Mouse (Mus musculus) limb, embryonic 10.5 days (tissue): ENCODE measurements at regions not wholly inside any gene's neighbourhood (a gene's known extent, or its start where the extent isn't known, plus 50 kb on each side); places are given as distances from the start of the nearest gene placed in this dataset.
A peak's percentile ranks its signal among the peaks of the same experiment; 100 is the strongest.

ENCODE experiments used
- DNase-seq: peaks from one replicate; pipeline ENCODE4 v3.0.0-alpha.2; 2017; ENCODE audit warnings: low spot score
- H3K27ac ChIP-seq: fragments of 300-500 bp; sonication (generic); 2 replicates; pipeline ENCODE4 v1.5.1; 2016; ENCODE audit warnings: mild to moderate bottlenecking
- H3K27me3 ChIP-seq: fragments of 300-500 bp; sonication (generic); 2 replicates; pipeline ENCODE4 v1.6.1; 2016; ENCODE audit warnings: low read depth, mild to moderate bottlenecking; ENCODE audit not compliant: poor library complexity, severe bottlenecking
- H3K36me3 ChIP-seq: fragments of 300-500 bp; sonication (generic); 2 replicates; pipeline ENCODE4 v1.6.1; 2016; ENCODE audit warnings: mild to moderate bottlenecking, moderate library complexity
- H3K4me1 ChIP-seq: fragments of 300-500 bp; sonication (generic); 2 replicates; pipeline ENCODE4 v1.6.1; 2016
- H3K4me3 ChIP-seq: fragments of 300-500 bp; sonication (generic); 2 replicates; pipeline ENCODE4 v1.5.1; 2016; ENCODE audit warnings: mild to moderate bottlenecking, moderate library complexity
- H3K9me3 ChIP-seq: fragments of 300-500 bp; sonication (generic); replicated peaks from 2 replicates; pipeline ENCODE4 v1.6.1; 2016; ENCODE audit warnings: mild to moderate bottlenecking
- WGBS: fragments of 180-500 bp; shearing (Covaris S2); methylation state at CpG from one replicate; pipeline ENCODE4 v1.1.7; 2016; 5-methylcytosine and 5-hydroxymethylcytosine counted together

DNA sequence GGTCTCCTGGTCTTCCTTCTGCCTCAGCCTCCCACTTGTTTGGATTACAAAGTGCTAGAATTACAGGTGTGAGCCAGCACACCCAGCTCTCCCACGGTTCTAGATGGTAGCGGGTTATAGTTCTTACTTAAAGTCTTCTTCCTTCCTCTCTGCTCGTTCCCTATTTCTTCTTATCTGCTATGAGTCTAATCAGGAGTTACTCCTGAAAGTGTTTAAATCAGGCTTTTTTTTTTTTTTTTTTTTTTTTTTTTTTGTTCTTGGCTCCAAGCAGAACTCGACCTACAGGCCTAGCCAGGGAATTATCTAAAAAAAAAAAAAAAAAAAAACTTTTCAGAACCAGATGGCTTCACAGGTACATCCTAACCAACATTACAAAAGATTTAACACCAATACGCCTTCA, 66.0 kb upstream of the Gm9887 start:
- no peak for DNase-seq
- peaks cover 10% of the 10 kb centered on the region for H3K4me1 ChIP-seq
- no peak overlapping the region for H3K4me3 ChIP-seq
- H3K27ac ChIP-seq, result no peak overlapping the region
- H3K36me3 ChIP-seq, result no peaks in the 10 kb centered on the region
- no peaks in the 10 kb centered on the region for H3K27me3 ChIP-seq
- 81% methylated on average over 5 of the region's 5 CpGs for WGBS
- no peaks in the 10 kb centered on the region for H3K9me3 ChIP-seq

DNA sequence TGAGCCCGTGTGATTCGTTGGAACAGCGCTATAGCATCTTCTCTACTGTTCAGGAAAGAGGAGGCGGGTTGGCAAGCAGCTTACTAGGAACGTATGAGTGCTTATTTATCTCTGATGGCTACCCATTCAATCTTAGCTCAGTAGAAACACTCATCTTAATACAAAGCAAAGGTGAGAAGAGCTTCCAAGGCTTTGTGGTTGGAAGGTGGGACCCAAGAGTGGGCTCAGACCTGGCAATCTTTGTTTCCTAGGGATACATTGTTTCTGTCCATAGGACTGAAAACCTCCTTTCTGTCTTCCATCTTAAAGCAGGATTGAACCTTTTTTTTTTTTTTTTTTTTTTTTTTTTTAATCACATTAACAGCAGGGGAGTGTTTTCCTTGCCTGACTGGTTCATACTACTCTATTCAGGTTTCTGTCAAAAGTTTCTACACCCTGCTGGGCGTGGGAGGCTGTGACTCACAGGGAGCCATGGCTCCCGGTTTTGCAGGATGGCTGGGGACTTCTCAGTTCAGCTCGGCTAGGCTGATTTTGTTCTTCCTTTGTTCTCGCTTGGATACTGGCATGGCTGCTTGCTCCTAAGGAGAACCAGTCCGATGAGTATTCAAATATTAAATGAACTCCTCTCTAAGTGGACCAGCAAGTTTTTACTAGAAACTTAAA, 64.7 kb upstream of the Gm9887 start:
- H3K27me3 ChIP-seq, result no peaks in the 10 kb centered on the region
- peaks cover 8% of the 10 kb centered on the region for H3K4me1 ChIP-seq
- H3K27ac ChIP-seq, result no peak overlapping the region
- no peak for DNase-seq
- H3K4me3 ChIP-seq, result no peak overlapping the region
- 67% methylated on average over 10 of the region's 10 CpGs for WGBS
- H3K9me3 ChIP-seq, result no peaks in the 10 kb centered on the region
- no peaks in the 10 kb centered on the region for H3K36me3 ChIP-seq

DNA sequence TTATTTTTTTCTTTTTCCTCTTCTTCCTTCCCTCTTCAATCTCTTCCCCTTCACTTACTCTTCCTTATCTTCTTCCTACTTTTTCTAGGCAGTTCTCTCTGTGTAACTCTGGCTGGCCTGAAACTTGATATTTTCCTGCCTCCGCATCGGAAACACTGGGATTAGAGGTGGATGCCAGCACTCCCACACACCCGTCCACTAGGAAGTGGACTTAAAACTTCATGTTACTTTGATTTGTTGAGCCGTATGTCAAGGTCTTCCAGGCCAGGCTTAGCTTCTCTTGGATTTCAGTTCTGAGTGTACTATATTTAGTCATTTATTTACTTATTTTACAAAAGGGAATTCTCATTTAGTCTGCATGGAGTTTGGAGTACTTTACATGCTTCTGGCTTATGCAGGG, 62.1 kb upstream of the Gm9887 start:
- Histone ChIP-seq H3K4me1 (peaks cover 9% of the 10 kb centered on the region), H3K27me3 (no peaks in the 10 kb centered on the region), H3K4me3 (no peak overlapping the region), H3K9me3 (no peaks in the 10 kb centered on the region), H3K27ac (no peak overlapping the region), H3K36me3 (no peaks in the 10 kb centered on the region)
- no peak for DNase-seq
- 58% methylated on average over 4 of the region's 4 CpGs for WGBS

DNA sequence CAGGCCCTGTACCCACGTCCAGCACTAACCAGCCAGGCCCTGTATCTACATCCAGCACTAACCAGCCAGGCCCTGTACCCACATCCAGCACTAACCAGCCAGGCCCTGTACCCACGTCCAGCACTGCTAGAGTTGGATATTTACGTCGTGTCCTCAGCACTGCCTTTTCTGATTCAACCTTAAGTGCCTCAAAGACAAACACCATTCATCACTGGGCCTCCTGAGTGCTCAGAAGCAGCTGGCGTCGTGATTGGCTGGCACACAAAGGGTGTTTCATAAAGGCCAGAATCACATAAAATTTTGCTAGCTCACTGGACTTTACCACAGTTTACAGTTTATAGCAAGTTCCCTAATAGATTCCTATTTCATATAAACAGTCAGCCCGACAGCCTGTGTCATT, 59.8 kb upstream of the Gm9887 start:
- H3K36me3 ChIP-seq, result no peaks in the 10 kb centered on the region
- H3K4me1 ChIP-seq, result peaks cover 17% of the 10 kb centered on the region
- no peak for DNase-seq
- 63% methylated on average over 7 of the region's 7 CpGs for WGBS
- no peaks in the 10 kb centered on the region for H3K9me3 ChIP-seq
- H3K27ac ChIP-seq, result no peak overlapping the region
- H3K27me3 ChIP-seq, result no peaks in the 10 kb centered on the region
- no peak overlapping the region for H3K4me3 ChIP-seq

DNA sequence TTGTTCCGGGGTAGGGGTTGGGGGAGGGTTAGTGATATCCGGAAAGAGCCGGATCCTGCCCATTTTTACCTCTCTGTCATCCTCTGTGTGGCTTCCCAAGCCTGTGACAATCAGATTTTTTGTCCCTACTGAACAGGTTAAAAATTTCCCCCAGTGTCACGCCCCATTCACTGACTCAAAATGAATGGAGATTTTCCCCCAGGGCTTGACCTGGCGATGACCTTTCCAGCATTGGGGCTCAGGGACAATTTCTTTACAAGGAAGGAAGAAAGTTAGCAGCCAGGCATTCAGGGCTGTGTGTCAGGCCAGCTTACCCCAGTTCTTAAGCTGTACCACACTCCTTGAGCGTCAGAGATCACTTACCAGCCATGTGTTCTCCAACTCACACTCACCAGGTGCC, 55.9 kb upstream of the Gm9887 start:
- Histone ChIP-seq H3K36me3 (no peaks in the 10 kb centered on the region), H3K9me3 (no peaks in the 10 kb centered on the region), H3K4me3 (no peak overlapping the region), H3K4me1 (peaks cover 25% of the 10 kb centered on the region), H3K27me3 (no peaks in the 10 kb centered on the region), H3K27ac (no peak overlapping the region)
- DNase-seq, result no peak
- 69% methylated on average over 6 of the region's 6 CpGs for WGBS

DNA sequence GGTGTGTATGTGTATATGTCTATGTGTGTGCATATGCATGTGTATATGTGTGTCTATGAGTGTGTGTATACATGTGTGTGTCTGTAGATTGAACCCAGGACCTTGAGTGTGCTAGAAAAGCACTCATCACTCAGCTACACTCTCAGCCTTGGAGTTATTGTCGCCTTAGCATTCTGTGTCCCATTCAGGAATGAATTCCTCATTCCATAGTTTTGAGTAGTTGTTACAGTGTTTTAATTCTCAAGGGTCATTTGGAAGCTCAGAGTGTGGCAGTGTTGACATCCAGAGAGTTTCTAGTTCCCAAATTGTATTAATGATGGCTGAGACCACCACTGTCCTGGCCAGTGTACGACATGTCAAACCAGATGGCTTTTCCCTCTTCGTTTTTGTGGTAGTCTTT, 53.4 kb upstream of the Gm9887 start:
- WGBS, result 85% methylated on average over 3 of the region's 3 CpGs
- H3K27me3 ChIP-seq, result no peaks in the 10 kb centered on the region
- no peak for DNase-seq
- H3K9me3 ChIP-seq, result no peaks in the 10 kb centered on the region
- no peak overlapping the region for H3K4me3 ChIP-seq
- H3K4me1 ChIP-seq, result peaks cover 24% of the 10 kb centered on the region
- H3K27ac ChIP-seq, result peak overlapping the region; percentile 69; the same call in 1 of the 2 replicates
- no peaks in the 10 kb centered on the region for H3K36me3 ChIP-seq

DNA sequence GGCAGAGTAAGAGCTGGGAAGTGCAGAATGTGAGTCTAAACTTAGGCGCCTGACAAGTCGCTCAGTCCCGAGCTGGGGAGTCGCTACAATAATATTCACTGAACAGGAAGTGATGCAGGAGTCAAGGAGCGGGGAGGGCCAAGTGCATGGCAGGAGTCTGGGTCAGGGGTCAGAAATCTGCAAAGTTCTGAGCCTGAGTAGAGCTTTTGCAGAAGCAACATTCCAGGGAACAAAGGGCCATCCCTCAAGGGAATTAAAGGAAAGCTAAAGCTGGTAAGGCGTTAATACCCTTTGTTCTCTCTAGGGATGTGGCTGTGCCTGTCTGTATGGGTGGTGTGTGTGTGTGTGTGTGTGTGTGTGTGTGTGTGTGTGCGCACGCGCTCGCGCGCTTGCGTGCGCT, 52.7 kb upstream of the Gm9887 start:
- 66% methylated on average over 14 of the region's 14 CpGs for WGBS
- peak overlapping the region; percentile 69 for H3K27ac ChIP-seq

More for the DNA sequence above, 52.7 kb upstream of the Gm9887 start:
- H3K9me3 ChIP-seq, result no peaks in the 10 kb centered on the region
- no peak overlapping the region for H3K4me3 ChIP-seq
- peaks cover 26% of the 10 kb centered on the region for H3K4me1 ChIP-seq
- peak; percentile 38 for DNase-seq
- H3K36me3 ChIP-seq, result no peaks in the 10 kb centered on the region
- no peaks in the 10 kb centered on the region for H3K27me3 ChIP-seq
